Mouse (Mus musculus) heart, embryonic 14.5 days (tissue): ENCODE results near the gene Mab21l3. TPM values are rescaled to one million over a fixed set of nuclear protein-coding genes. Genes with fewer than 3 reads are reported as not detected.

Experiments used
- ATAC-seq: fragments of 200-750 bp; cut with Nextera tagmentation; 2 replicates; pipeline ENCODE4 v1.8.0; 2017; ENCODE audit warnings: low read depth, moderate TSS enrichment; ENCODE audit not compliant: insufficient number of reproducible peaks, insufficient read depth, low FRiP score
- H3K27ac ChIP-seq, 2 experiments: fragments of 200-500 bp in 1 of 2; fragments of 300-500 bp in 1 of 2; sonication (generic) in 1 of 2; replicated peaks in 1 of 2; 2 replicates each; pipeline ENCODE4 v1.5.1; 2012 to 2014; ENCODE audit warnings: low read depth in 2 of 2, low read length in 2 of 2, control low read depth in 1 of 2, mild to moderate bottlenecking in 1 of 2, mixed read lengths in 1 of 2; ENCODE audit not compliant: control insufficient read depth in 1 of 2, insufficient read depth in 1 of 2
- H3K27me3 ChIP-seq: fragments of 300-500 bp; sonication (generic); 2 replicates; pipeline ENCODE4 v1.6.1; 2014; ENCODE audit warnings: mild to moderate bottlenecking, low read length, control low read depth; ENCODE audit not compliant: control insufficient read depth, insufficient read depth
- H3K36me3 ChIP-seq: fragments of 300-500 bp; sonication (generic); 2 replicates; pipeline ENCODE4 v1.6.1; 2014; ENCODE audit warnings: mild to moderate bottlenecking, control low read depth, low read length, mixed read lengths; ENCODE audit not compliant: control insufficient read depth, insufficient read depth
- H3K4me1 ChIP-seq, 2 experiments: fragments of 200-500 bp in 1 of 2; fragments of 300-500 bp in 1 of 2; sonication (generic) in 1 of 2; 2 replicates each; pipeline ENCODE4 v1.6.1; 2012 to 2014; ENCODE audit warnings: low read length in 2 of 2, control low read depth in 1 of 2, mixed read lengths in 1 of 2; ENCODE audit not compliant: control insufficient read depth in 2 of 2, insufficient read depth in 2 of 2
- H3K4me2 ChIP-seq: fragments of 300-500 bp; sonication (generic); 2 replicates; pipeline ENCODE4 v1.6.1; 2014; ENCODE audit warnings: mild to moderate bottlenecking, low read length
- H3K4me3 ChIP-seq, 2 experiments: fragments of 200-500 bp in 1 of 2; fragments of 300-500 bp in 1 of 2; sonication (generic) in 1 of 2; 2 replicates each; pipeline ENCODE4 v1.5.1; 2012 to 2014; ENCODE audit warnings: low read length in 2 of 2, mild to moderate bottlenecking in 2 of 2, control low read depth in 1 of 2, low read depth in 1 of 2, moderate library complexity in 1 of 2; ENCODE audit not compliant: control insufficient read depth in 1 of 2, insufficient read depth in 1 of 2
- H3K9ac ChIP-seq: fragments of 300-500 bp; sonication (generic); 2 replicates; pipeline ENCODE4 v1.6.1; 2014; ENCODE audit warnings: mild to moderate bottlenecking, low read length
- H3K9me3 ChIP-seq: fragments of 300-500 bp; sonication (generic); 2 replicates; pipeline ENCODE4 v1.6.1; 2016; ENCODE audit warnings: low read length, control low read depth; ENCODE audit not compliant: control insufficient read depth
- WGBS: fragments of 180-500 bp; shearing (Covaris S2); extraction: QIAGEN DNeasy Blood & Tissue Kit; methylation state at CpG from one replicate; pipeline ENCODE4 v1.1.7; 2014; 5-methylcytosine and 5-hydroxymethylcytosine counted together
- polyA plus RNA-seq: library from polyadenylated mRNA; unstranded; fragments of >200 nt; fragmentation: Nextera tagmentation; extraction: Ambion mirVana; gene quantifications from 2 replicates; pipeline ENCODE4 v1.2.1, GENCODE M21; 2014

The Mab21l3 gene
- polyA plus RNA-seq, 1 experiment from 2014 or later: 0.09 TPM

GRCm38 (mm10) chr3:101807646-101808045 lies 41.1 kb downstream of the Mab21l3 start:
- peak overlapping the region in 1 of 2 experiments; percentile 64; a peak in 3 of 4 replicates for H3K27ac ChIP-seq
- no peaks in the 10 kb centered on the region for H3K36me3 ChIP-seq
- peaks cover 45 to 47% of the 10 kb centered on the region in 2 experiments for H3K4me1 ChIP-seq
- no peak overlapping the region for H3K4me3 ChIP-seq
- 35% methylated on average over 6 of the region's 6 CpGs for WGBS
- no peaks in the 10 kb centered on the region for H3K9me3 ChIP-seq
- ATAC-seq: no peak
- no peak overlapping the region for H3K4me2 ChIP-seq
- peak overlapping the region; percentile 38; the same call in 1 of the 2 replicates for H3K9ac ChIP-seq
- H3K27me3 ChIP-seq: no peaks in the 10 kb centered on the region

DNA sequence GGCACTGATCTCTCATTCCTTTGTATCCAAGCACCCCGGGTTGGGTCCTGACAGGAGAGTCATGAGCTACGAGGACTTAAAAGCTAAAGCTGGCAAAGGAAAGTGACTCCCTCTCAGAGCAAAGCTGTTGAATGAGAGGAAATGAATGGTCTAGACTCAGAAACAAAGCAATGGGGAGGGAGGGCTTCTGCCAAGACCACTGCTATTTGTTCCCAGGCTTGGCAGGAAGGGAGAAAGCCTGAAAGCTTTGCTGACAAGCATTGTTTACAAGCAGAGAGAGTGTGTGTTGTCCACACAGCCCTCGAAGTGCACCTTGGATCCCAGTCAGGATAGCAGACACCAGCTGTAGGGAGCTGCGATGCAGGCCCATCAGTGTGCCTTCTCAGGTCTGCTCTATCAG lies 41.8 kb downstream of the Mab21l3 start:
- Histone ChIP-seq H3K27me3 (no peaks in the 10 kb centered on the region), H3K9ac (peak overlapping the region; percentile 38; the same call in 1 of the 2 replicates), H3K9me3 (no peaks in the 10 kb centered on the region), H3K4me3 (no peak overlapping the region), H3K4me2 (no peak overlapping the region), H3K36me3 (no peaks in the 10 kb centered on the region), H3K4me1 (peaks cover 48 to 53% of the 10 kb centered on the region in 2 experiments), H3K27ac (peak overlapping the region in 1 of 2 experiments; percentile 4; a peak in 1 of 4 replicates)
- ATAC-seq: no peak
- 44% methylated on average over 4 of the region's 4 CpGs for WGBS

DNA sequence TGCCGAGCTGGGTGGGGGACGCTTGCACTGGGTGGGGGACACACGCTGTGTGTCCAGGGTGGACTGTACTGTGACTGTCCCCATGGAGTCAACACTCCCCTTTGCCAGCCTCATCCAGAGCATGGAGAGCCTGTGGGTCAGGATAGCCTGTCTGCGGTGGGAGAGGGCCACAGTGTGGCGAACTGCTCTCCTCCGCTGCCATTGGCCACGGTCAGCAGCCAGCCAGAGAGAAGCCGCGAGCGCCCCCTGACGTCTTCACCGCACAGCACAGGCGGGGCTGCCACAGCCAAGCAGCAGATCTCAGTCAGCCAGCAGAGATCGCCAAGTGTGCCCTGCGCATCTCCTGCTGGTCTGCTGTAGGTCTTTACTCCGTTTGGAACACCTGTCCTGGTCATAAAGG lies 42.6 kb downstream of the Mab21l3 start:
- ATAC-seq: peak; percentile 83
- H3K4me1 ChIP-seq: peaks cover 53 to 57% of the 10 kb centered on the region in 2 experiments
- H3K27ac ChIP-seq: peak overlapping the region; percentile 98 to 99
- peak overlapping the region; percentile 31; the same call in 1 of the 2 replicates for H3K4me2 ChIP-seq
- peak overlapping the region; percentile 44 for H3K9ac ChIP-seq
- no peaks in the 10 kb centered on the region for H3K9me3 ChIP-seq
- no peaks in the 10 kb centered on the region for H3K27me3 ChIP-seq
- H3K36me3 ChIP-seq: no peaks in the 10 kb centered on the region
- WGBS: 4% methylated on average over 16 of the region's 16 CpGs
- H3K4me3 ChIP-seq: no peak overlapping the region

- Histone ChIP-seq H3K9ac (peak overlapping the region; percentile 44), H3K9me3 (no peaks in the 10 kb centered on the region), H3K27me3 (no peaks in the 10 kb centered on the region), H3K4me2 (peak overlapping the region; percentile 38), H3K4me3 (no peak overlapping the region), H3K27ac (peak overlapping the region; percentile 98 to 99), H3K36me3 (no peaks in the 10 kb centered on the region), H3K4me1 (peaks cover 53 to 57% of the 10 kb centered on the region in 2 experiments)
- peak; percentile 19; the same call in 1 of the 2 replicates for ATAC-seq
- 24% methylated on average over 13 of the region's 13 CpGs for WGBS
Measured at GRCm38 (mm10) chr3:101805562-101806004, 43.2 kb downstream of the Mab21l3 start.

DNA sequence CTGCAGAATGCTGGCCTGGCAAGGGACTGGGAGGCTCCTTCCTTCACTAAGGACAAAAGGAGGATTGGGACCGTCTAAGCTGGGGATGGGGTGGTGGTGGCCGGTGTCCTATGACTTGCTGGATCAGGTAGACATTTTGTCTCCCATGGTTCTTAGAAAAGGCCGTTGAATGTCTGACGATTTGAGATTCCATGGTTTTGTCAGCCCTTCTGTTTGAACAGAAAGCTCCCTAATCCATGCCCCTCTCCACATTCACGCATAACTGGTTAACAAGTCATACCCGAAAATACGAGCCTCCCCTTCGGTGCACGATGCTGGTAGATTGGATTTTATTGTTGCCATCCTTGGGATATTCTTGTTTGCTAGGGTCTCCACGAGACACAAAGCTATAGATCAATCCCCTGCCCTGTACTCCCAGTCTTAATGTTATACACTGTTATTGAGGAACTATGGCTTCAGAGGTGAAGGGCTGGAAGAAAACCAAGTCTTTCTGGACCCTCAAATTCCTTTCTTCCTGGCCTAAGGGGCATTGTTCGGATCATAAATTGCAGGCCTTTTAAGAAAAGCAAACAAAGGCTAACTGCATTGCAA lies 43.7 kb downstream of the Mab21l3 start:
- Histone ChIP-seq H3K27me3 (no peaks in the 10 kb centered on the region), H3K27ac (peak overlapping the region; percentile 98 to 99), H3K9ac (peak overlapping the region; percentile 59), H3K9me3 (no peaks in the 10 kb centered on the region), H3K4me1 (peaks cover 54 to 60% of the 10 kb centered on the region in 2 experiments), H3K4me2 (peak overlapping the region; percentile 38), H3K4me3 (no peak overlapping the region), H3K36me3 (no peaks in the 10 kb centered on the region)
- ATAC-seq: no peak
- WGBS: 60% methylated on average over 11 of the region's 11 CpGs

- peaks cover 59 to 67% of the 10 kb centered on the region in 2 experiments for H3K4me1 ChIP-seq
- H3K9me3 ChIP-seq: no peaks in the 10 kb centered on the region
- H3K36me3 ChIP-seq: no peaks in the 10 kb centered on the region
- H3K9ac ChIP-seq: peak overlapping the region; percentile 59
- peak overlapping the region; percentile 98 to 99 for H3K27ac ChIP-seq
- H3K4me2 ChIP-seq: peak overlapping the region; percentile 38
- H3K27me3 ChIP-seq: no peaks in the 10 kb centered on the region
- ATAC-seq: peak; percentile 72
- 19% methylated on average over 6 of the region's 6 CpGs for WGBS
- no peak overlapping the region for H3K4me3 ChIP-seq
Measured at GRCm38 (mm10) chr3:101804331-101804730, 44.4 kb downstream of the Mab21l3 start.

GRCm38 (mm10) chr3:101803764-101804163 lies 45.0 kb downstream of the Mab21l3 start:
- no peak overlapping the region for H3K4me3 ChIP-seq

More at GRCm38 (mm10) chr3:101803764-101804163, 45.0 kb downstream of the Mab21l3 start:
- ATAC-seq: no peak
- peak overlapping the region; percentile 98 to 99 for H3K27ac ChIP-seq
- peak overlapping the region; percentile 38 for H3K4me2 ChIP-seq
- WGBS: 24% methylated on average over 6 of the region's 6 CpGs
- H3K9ac ChIP-seq: peak overlapping the region; percentile 59
- H3K9me3 ChIP-seq: no peaks in the 10 kb centered on the region
- H3K27me3 ChIP-seq: no peaks in the 10 kb centered on the region
- H3K36me3 ChIP-seq: no peaks in the 10 kb centered on the region
- peaks cover 59 to 71% of the 10 kb centered on the region in 2 experiments for H3K4me1 ChIP-seq
